Mouse (Mus musculus) right cerebral cortex, postnatal 25 days (tissue): Measurements from ENCODE around the gene Eng.

Experiments used
- DNase-seq: peaks from one replicate; pipeline ENCODE4 v3.0.0; 2022

Gene Eng

DNA sequence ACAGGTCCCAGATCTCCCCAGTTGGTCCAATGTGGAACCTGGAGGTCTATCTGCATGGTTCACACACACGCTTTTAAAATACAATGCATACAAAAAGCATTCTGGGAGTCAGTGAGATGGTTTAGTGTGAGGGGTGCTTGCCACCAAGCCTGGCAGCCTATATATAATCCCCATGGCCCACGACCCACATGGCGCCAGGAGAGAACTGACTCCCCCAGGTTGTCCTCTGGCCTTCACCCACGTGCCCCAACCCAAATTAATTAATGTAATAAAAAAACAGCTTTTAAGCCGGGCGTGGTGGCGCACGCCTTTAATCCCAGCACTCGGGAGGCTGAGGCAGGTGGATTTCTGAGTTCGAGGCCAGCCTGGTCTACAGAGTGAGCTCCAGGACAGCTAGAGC lies 37.3 kb downstream of the Eng start:
- DNase-seq, result no peak

DNA sequence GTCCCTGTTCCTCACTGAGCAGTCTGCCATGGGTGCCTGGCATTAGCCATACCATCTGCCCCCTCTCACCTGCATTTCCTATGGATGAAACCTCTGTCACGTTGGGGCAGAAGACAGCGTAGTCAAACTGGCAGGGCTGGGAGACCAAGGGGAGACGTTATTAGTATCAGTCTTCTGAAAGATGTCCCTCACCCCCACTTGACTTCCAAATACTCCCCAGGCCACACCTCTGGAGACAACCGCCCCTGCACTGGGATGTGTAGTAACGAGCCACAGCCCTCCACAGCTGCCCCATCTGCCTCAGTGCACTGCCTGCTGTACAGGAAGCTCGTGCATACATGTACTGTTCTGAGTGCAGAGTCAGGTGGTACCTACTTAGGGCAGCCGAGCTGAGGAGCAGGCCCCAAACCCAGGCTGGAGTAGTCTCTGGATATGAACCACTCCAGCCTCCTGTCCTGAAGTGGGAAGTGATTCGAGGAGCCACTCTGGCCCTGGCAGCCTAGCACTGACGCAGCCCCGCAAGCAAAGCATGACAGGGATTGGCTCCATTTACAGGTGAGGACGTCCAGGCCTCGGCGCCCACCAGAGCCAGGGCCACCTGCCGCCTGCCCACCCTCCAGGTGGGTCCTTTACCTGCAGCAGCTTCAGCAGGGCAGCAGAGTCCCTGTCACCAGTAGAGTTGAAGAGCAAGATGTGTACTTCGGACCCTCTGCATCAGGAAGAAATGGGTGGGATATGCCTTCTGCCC lies 38.5 kb downstream of the Eng start:
- DNase-seq, result no peak

DNA sequence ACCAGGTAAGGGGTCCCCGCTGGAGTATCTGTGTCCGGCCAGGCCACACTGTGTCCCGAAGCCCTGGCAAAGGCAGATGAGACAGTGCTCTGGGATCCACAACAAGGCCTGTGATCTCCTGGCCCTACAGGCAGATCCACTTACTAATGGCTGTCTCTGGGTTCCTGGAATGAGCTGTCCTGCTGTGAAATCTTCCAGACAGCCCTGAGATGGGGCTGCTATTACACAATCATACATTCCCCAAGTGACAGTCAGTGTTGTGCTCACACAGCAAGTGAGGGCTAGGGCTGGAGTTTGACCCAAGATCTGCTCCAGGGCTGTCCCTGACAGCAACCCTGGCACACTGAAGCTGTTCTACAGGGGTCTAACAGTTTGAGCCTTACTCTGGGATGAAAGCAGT lies 39.4 kb downstream of the Eng start:
- DNase-seq, result no peak

DNA sequence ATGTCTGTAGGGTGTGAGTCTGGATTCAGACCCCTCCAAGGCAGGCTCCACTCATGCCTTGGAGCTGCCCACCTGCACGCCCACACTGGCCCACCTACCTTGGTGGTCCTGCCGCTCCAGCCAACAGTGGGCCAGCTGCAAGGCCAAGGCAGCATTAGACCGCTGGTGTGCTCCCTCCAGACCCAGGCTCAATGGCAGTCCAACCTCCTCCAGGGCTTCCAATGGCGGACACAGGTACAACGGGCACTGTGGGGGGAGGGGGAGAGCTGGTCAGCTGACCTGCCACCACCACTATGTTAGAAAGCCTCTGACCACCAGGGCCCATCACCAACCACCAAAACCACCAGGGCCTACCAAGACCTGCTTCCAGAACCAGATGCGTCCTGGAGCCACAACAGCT lies 40.2 kb downstream of the Eng start:
- DNase-seq, result no peak

DNA sequence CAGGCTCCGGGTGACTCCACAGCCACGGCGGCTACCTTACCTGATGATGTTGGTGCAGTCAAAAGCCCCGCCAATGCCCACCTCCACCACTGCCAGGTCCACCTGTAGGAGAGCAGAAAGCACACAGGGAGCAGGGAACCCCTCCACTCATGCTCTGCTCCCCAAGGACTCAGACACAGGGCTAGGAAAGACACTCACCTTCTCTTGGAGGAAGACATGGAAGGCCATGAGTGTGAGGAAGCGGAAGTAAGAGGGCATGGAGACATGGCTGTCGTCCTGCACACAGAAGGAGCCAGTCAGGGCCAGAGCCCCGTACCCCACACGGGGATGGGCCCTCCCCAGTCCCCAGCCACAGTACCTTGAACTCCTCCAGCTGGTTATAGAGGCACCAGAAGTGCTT lies 41.2 kb downstream of the Eng start:
- DNase-seq, result no peak

DNA sequence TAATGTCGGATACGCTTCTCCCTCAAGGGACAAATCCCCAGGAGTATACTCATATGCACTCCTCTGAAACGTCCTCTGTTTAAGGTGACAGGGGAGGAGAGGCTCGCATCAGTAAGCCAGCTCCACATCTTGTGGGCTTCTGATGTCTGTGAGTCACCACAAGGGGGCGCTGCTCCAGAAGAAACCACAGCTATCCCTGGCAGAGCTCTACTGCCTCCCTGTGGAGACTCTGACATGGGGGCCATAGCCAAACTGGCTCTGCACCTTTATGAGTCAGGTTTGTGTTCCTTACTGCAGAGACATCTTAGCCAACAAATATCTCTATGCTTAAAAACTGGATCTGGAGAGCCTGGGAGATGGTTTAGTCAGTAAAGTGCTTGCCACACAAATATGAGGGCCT lies 43.0 kb downstream of the Eng start:
- peak; percentile 88 for DNase-seq

DNA sequence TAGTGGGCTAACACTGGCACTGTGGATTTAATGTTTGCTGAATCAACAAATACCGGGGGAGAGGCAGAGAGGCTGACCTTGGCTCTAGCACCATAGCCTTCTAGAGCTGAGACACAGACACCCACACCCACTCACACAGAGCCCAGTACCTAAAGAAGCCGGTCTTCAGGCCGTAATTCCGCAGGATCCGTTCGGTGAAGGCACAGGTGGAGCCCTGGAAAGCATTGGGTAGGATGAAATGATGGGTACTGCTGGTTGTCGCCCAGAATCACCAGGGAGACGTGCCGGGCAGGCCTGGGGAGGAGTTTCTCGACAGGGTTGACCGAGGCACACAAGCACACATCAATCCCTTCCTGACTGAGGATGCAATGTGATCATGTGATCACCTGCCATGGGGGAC lies 44.6 kb downstream of the Eng start:
- no peak for DNase-seq

DNA sequence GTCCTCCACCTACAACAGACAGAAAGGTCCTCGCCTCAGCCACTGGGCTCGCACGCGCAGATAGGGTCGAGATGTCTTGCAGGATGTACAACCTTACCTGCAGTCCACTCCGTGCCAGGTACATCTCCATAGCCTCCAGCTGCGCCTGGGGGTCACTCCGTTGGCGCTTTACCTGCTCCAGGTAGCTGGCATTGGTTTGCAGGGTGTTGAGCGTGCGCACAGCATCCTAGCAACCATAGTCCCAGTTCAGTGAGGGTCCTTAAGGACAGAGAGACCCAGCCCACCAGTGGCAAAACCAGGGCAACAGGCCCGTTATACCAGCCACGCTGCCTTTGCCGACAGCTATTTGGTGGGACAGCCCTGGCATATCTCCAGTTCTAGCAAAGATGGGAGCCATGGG lies 46.1 kb downstream of the Eng start:
- no peak for DNase-seq

DNA sequence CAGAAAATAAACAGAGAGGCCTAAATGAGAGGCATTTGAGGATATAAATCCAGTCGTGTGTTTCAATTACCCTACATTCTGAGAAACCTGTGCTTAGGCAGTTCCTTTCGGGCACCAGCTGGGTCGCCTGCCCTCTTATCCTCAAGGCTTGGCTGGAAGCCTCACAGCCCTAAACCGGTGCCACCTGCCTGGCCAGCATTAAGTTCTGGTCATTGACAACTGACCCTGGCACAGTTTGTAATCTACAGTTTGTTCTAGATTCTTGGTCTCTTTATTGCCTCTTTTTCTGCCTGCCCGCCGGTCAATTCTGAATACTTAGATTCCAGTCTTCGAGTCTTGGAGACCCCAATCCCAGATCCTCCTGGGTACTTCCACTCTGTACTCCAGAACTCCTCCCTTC lies 46.9 kb downstream of the Eng start:
- DNase-seq, result no peak

DNA sequence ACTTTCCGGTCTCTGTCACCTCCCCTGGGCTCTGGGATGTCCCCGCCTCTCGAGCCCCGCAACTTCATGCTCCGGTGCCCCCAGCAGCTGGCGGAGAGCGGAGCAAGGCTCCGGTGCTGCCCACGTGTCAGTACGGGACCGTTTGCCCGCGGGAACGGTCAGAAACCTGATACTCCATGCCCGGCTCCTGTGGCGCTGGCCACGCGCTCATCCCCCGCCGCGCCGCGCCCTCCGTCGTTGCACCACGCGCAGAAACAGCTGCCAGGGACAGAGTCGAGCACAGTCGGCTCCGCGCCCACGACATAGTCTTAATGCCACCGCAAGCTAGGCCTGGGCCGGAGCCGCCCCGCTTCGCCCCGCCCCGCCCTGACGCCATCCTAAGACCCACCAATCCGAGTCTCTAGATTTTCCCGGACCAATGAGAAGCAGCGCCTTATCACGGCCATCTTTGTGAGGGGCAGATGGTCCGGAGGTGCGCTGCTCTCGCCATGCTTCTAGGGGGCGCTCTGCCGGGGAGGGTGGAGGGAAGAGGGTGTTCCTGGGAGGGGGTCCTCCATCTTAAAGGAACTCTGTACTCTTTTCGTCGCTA lies 47.5 kb downstream of the Eng start:
- peak; percentile 96 for DNase-seq

DNA sequence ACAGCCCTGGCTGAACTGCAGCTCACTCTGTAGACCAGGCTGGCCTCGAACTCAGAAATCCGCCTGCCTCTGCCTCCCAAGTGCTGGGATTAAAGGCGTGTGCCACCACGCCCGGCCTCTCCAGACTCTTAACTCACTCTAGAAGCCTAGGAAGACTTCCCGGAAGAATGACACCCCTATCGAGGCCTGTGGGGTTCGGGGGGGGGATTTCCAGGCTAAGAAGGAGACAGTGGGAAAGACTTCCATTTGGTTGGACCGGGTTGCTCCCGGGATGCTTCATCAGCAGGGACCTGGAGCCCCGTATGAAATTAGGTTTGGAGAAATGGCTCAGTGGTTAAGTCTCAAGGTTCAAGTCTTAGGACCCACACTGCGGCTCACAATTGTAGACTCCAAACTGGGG lies 48.3 kb downstream of the Eng start:
- no peak for DNase-seq

DNA sequence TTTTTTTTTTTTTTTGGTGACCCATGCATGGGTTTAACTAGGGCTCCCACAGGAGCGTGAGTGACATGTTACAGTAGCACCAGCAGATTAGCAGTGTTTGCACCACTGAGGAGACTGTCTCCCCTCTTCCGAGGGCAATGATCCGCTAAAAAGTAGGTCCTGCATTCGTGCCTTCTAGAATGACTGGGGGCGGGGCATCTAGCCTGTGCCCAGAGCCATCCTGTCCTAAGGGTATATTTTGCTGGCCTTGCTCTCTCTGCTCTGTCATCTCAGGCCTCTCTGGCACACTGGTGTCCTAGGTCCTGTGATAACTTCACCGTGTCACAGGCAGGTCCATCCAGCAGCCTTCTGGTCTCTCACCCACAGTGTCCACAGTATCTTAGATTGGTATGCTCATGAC lies 53.3 kb downstream of the Eng start:
- no peak for DNase-seq

DNA sequence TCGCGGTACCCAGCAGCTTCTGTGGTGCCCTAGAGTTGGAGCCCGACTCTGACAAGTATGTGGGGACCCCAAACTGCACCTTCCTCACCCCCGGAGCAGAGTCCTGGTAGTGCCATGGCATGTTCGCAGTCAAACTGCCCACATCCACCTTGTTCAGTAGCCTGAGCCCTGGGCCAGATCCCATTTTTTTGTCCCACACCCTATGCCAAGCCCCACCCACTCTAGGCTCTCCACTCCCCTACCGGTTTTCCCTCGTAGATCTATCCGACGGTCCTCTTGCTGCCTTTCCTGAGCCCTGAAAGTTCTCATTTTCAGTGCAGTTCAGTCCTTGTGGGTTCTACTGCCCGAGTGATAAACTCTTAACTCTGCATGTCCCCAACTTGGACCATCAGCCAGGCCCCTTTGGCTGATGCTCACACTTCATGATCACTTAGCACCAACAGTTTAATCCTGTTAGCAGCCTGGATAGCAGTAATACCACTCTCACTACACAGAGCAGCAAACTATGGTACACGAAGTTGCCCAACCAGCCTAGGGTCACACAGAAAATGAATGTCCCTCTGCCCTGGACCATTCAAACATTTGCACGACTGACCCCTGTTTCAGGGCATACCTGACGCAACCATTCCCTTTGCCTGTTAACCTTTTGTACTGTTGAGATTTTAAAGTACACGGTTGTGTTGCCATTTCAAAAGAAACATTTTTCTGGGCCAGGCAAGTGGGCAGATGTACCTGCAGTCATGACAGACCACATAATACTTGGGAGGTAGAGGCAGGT lies 54.8 kb downstream of the Eng start:
- no peak for DNase-seq

DNA sequence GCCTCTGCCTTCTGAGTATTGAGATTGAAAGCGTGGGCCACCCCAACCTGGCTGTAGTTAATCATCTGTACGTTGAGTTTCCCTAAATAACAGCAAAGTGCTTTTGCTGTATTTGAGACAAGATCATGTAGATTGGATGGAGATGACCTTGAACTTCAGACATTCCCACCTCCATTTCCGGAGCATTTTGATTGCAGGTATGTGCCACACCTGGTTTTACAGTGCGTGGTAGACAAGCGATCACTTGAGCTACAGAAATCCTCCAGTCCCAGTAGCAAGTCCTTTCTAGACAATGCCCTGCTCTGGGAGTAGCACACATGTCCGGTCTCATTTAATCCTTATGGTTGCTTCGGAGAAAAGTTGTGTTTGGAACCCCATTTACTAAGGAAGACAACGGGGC lies 56.7 kb downstream of the Eng start:
- no peak for DNase-seq

DNA sequence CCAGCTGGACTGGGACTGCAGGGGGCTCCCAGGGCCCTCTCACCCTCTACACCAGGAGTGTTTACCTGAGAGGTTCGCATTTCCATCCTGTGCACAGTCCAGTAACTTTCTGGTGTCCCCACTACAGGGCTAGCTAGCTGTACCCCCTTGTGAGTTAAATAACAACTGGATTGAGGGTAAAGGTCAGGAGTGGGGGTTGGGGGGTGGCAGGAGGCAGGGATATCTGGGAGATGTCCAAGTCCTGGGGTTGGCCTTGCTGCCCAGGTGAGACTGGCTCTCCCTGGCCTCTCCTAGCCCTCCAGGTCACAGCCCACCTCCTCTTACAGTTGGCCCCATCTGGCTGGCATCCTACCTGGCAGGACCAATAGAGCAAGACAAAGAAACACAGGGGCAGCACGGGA lies 57.6 kb downstream of the Eng start, which contains the start of gene Fpgs:
Gene Fpgs, minus strand, starts transcription at position 125 of the 401 bp plus-strand sequence.
- DNase-seq, result no peak

DNA sequence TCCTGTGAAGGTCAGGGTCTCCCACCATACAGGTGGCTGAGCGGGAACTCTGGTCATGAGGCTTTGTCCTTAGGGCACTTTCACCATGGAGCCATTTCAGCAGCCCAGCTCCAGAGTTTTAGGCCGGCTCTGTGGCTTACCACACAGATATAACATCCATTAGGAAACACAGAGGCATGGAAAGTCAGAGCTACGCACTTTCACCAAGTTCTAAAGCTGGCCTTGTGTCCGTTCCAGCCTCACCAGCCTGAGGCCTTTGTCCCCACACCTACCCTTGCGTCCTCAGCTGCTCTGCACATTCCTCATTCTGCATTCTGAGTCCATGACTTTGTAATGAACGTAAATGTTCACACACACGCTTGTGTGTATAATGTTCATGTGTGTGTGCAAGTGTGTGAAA lies 58.6 kb downstream of the Eng start:
- no peak for DNase-seq

DNA sequence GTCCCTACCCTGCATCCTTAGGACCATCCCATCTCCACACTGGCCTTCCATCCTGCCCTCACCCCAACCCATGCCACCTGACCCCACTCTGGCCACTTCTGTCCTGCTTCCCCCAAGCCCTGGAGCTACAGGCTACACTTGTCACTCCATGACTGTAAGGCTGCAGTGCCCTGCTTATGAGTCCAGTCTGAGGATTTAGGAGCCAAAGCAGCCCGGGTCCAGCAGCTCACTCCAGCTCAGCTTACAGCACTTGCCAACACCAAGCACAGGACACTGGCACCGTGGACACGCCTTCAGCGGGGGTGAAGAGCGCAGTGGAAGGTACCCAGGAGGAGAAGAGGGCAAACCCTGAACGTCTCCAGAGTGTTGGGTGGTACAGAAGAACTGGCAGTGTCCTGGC lies 60.6 kb downstream of the Eng start:
- no peak for DNase-seq

DNA sequence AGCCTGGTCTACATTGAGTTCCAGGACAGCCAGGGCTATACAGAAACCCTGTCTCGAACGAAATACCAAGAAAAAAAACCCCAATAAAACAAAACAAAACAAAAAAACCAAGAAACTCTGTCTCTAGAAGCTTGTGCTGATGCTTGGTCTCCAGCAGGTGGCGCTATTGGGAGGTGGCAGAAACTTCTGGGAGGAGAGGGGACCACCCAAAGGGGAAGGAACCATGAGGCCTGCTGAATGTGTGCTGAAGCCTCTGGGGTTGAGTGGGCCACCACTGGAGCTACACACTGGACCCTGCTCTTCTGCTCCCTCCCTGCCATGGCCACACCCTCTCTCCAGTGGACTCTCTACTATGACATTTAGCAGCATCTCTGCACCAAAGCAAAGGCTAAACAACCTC lies 62.2 kb downstream of the Eng start:
- DNase-seq, result no peak

DNA sequence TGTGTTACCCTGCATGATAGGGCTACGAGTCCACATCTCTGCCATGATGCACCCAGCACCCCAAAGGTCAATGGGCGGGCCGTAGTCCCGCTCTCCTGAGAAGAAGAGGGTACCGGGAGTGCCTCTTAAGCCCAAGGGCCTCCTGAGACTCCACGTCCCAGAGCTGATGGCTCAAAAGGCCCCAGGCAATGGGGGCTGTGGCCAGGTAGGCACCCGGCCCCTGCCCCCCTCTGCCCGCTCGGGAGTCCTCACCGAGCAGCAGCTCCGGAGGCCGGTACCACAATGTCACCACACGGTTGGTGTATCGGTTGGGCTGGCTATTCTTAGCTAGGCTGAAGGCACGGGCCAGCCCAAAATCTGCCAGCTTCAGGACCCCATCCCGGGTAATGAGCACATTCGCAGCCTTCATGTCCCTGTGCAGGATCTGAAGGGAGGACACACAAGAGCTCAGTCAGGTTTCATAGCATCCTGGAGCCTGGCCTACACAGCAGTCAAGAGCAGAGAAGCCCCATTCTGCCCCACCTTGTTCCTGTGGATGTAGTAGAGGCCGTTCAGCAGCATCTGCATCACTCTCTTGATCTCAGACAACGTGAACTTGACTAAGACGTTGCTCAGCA lies 63.2 kb downstream of the Eng start:
- no peak for DNase-seq

DNA sequence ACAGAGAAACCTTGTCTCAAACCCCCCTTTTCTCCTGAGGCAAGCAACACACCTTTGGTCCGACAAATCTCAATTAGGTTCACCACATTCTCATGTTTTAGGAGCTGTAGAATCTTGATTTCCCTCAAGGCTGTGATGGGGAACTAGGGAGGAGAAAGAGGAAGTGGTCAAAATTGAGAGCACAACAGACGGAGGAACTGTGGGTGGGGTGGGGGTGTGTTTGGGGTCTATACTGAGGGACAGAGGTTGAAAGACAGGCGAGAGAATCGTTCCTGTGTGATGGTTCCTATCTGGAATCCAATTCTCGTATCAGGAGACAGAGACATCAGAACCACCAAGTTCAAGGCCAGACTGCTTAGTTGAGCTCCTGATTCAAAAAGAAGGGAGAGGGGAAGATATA lies 64.0 kb downstream of the Eng start:
- no peak for DNase-seq

DNA sequence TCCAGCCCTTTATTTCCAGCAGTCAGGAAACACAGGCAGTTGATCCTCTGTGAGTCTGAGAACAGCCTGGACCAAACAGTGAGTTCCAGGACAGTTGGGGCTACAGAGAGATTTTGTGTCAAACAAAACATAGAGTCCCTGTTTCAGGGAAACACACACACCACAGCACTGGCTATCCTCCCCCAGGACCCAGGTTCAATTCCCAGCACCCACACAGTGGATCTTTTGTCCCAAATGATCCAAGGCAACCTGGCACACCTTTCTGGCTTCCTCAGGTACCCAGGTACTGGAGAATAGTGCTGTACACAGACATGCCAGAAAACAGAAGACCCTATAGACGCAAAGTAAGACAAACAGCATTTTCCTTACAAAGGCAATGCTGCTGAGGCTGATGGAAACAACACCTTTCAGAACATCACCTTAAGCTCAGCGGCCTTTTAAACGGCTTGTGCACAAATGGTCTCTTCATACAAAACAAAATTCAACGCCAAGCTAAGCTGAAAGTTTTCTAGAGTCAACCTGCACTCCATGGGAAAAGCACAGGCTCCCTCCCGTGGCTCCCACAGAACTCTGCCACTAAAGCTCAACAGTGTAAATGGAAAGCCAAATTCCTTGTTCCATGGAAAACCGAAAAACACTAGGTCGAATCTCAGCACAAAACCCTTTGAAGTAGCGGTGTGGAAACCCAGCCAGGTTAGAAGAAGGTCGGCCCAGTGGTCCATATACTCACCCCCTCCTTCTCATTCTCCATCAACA lies 65.1 kb downstream of the Eng start:
- no peak for DNase-seq

DNA sequence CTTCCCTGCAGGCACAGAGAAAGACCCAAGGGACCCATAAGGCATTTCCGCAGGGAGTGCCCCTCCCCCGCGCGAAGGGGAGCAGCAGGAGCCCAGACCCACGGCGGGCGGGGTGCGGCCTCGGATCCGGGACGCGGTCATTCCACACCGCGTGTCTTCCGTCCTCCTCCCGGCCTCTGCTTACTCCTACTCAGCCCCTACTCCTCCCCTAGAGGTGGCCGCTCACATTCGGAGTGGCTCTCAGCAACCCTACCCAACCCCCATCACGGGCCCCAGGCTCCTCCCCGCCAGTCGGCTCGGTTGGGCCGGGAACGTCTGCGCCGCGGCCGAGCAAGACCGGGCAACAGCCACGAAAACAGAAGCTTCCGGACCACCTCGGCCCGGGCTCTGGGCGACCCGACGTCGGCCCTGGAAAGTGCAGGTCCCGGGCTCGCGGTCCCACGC lies 65.7 kb downstream of the Eng start:
- peak; percentile 53 for DNase-seq

DNA sequence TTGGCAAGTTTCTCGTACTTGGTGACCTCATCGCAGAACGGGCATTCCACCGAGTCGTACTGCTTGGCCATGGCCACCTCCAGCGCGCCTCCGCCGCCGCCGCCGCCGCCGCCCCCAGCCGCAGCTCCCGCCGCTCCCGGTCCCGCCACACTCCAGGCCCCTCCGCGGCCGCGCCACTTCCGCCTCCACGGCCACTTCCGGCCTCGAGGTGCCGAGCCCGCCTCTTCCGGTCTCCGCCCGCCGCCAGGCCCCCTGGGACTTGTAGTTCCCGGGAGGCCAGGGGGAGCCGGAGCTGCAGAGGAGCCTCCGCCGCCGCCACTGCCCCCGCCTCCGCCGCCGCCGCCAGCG lies 66.2 kb downstream of the Eng start:
- DNase-seq, result peak; percentile 96
